Mouse (Mus musculus) heart, postnatal 14 days (tissue): ENCODE results near the gene Clasp1. TPM values are rescaled to one million over a fixed set of nuclear protein-coding genes. Genes with fewer than 3 reads are reported as not detected.

Experiments
- DNase-seq, 2 experiments: peaks; one replicate each; pipeline ENCODE4 v3.0.0; 2021 to 2022
- intact Hi-C: fragments of 180-260 bp; cut with DNase I; formaldehyde crosslinking; loops from one replicate; pipeline ENCODE4 v1.15.1; 2025
- long read RNA-seq, 2 experiments: library from polyadenylated mRNA; stranded (forward); transcript quantifications; one replicate each; pipeline ENCODE4 v2.0.0; 2021
- total RNA-seq, 2 experiments: library from RNA; stranded (reverse); gene quantifications; 2 replicates each; pipeline ENCODE4 v1.2.3; 2021

The Clasp1 gene
- total RNA-seq = 100 to 1,000 TPM; 290 to 301 TPM
- long read RNA-seq, experiment 1, full-length matches to known transcripts = 15 of 65 reads
- long read RNA-seq, experiment 1, partial matches to known transcripts = 18 of 65 reads
- long read RNA-seq, experiment 1, other reads (novel, unspliced or antisense) = 32 of 65 reads
- long read RNA-seq, experiment 2, full-length matches to known transcripts = 18 of 71 reads
- long read RNA-seq, experiment 2, partial matches to known transcripts = 20 of 71 reads
- long read RNA-seq, experiment 2, other reads (novel, unspliced or antisense) = 33 of 71 reads

GRCm38 (mm10) chr1:118388757-118389453 lies at the start of gene Clasp1:
TSS of gene Clasp1 (plus strand) at chr1:118389058.
- peak; percentile 91 to 92 for DNase-seq
- intact Hi-C loops = loop anchor here (2.0 to 5.0 kb wide), 3 partner anchors 30 to 70 kb away; partner anchors contain the start of gene Nifk

GRCm38 (mm10) chr1:118343649-118344435 lies 45.0 kb upstream of the Clasp1 start:
- intact Hi-C loops = no loop called here
- DNase-seq = no peak

GRCm38 (mm10) chr1:118349922-118350321 lies 38.9 kb upstream of the Clasp1 start:
- DNase-seq = no peak
- intact Hi-C loops = no loop called here

GRCm38 (mm10) chr1:118359071-118359761 lies 29.6 kb upstream of the Clasp1 start:
- intact Hi-C loops = loop anchor here (2.0 kb wide), 1 partner anchor 30 kb away; the partner anchor contains the start of gene Clasp1
- peak; percentile 25 to 62 for DNase-seq

GRCm38 (mm10) chr1:118367970-118368369 lies 20.9 kb upstream of the Clasp1 start:
- DNase-seq = no peak
- intact Hi-C loops = loop anchor here (5.0 kb wide), 1 partner anchor 109 kb away; no protein-coding TSS in a partner anchor

GRCm38 (mm10) chr1:118368721-118369461 lies 20.0 kb upstream of the Clasp1 start:
- DNase-seq = no peak
- intact Hi-C loops = loop anchor here (5.0 kb wide), 1 partner anchor 108 kb away; no protein-coding TSS in a partner anchor

GRCm38 (mm10) chr1:118377784-118378183 lies 11.1 kb upstream of the Clasp1 start:
- no peak for DNase-seq
- intact Hi-C loops = no loop called here

- intact Hi-C loops = no loop called here
These were observed 8.6 kb upstream of the Clasp1 start for GRCm38 (mm10) chr1:118380105-118380786.

GRCm38 (mm10) chr1:118388127-118388756 lies 616 bp upstream of the Clasp1 start:
- DNase-seq = peak; percentile 63 to 77
- intact Hi-C loops = loop anchor here (2.0 to 5.0 kb wide), 3 partner anchors 29 to 71 kb away; partner anchors contain the start of gene Nifk

More at GRCm38 (mm10) chr1:118380105-118380786, 8.6 kb upstream of the Clasp1 start:
- DNase-seq = no peak

- peak in 1 of 2 experiments; percentile 40 for DNase-seq
- intact Hi-C loops = loop anchor here (2.0 to 5.0 kb wide), 3 partner anchors 31 to 69 kb away; partner anchors contain the start of gene Nifk
These were observed 802 bp downstream of the Clasp1 start for GRCm38 (mm10) chr1:118389454-118390265.

GRCm38 (mm10) chr1:118390266-118390660 lies 1.4 kb downstream of the Clasp1 start:
- intact Hi-C loops = no loop called here
- no peak for DNase-seq

GRCm38 (mm10) chr1:118390871-118391387 lies 2.1 kb downstream of the Clasp1 start:
- intact Hi-C loops = no loop called here
- DNase-seq = peak in 1 of 2 experiments; percentile 8

- DNase-seq = no peak
- intact Hi-C loops = no loop called here
These were observed 3.4 kb downstream of the Clasp1 start for GRCm38 (mm10) chr1:118392246-118392645.

GRCm38 (mm10) chr1:118393916-118394315 lies 5.1 kb downstream of the Clasp1 start:
- no peak for DNase-seq
- intact Hi-C loops = no loop called here

GRCm38 (mm10) chr1:118397866-118398265 lies 9.0 kb downstream of the Clasp1 start:
- intact Hi-C loops = no loop called here
- DNase-seq = no peak

GRCm38 (mm10) chr1:118398567-118398966 lies 9.7 kb downstream of the Clasp1 start:
- no peak for DNase-seq
- intact Hi-C loops = no loop called here
